Mouse (Mus musculus) embryo, embryonic 11 days (tissue): ENCODE results near the gene Ric1.

Source experiments
- DNase-seq: peaks from one replicate; pipeline ENCODE4 v3.0.0-alpha.2; 2015

Ric1 gene

DNA sequence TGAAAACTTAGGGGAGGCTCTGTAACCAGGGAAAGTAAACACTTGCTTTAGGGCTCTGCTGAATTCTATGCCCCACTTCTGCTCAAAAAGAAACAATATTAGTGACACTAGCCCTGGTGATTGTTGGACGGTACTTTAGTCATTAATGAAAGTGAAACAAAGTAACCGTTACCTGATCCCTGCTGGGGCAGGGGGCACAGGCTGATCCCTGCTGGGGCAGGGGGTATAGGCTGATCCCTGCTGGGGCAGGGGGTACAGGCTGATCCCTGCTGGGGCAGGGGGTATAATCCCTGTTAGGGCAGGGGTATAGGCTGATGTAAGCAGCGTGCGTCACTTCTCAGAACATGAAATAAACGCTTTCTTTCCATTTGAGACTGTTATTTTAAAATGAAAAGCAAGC, 119.4 kb downstream of the Ric1 start:
- DNase-seq, result no peak

DNA sequence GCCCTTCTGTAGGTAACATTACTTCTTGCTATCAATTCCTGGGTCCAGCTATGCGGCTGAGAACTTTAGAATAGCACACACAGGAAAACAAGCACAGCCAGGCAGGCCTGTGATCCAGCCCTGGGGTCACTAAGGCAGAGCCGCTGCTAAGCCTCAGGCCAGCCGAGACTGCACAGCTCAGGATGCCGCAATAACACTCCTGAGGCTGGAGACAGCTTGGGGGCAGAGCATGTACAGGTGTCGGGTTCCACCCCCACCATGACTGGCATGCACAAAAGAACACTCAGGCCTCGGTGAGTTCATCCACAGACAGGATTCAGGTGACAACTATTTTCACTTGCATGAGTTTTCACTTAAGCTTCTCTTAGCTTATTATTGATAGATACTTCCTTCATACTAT, 120.1 kb downstream of the Ric1 start:
- peak; percentile 34 for DNase-seq

DNA sequence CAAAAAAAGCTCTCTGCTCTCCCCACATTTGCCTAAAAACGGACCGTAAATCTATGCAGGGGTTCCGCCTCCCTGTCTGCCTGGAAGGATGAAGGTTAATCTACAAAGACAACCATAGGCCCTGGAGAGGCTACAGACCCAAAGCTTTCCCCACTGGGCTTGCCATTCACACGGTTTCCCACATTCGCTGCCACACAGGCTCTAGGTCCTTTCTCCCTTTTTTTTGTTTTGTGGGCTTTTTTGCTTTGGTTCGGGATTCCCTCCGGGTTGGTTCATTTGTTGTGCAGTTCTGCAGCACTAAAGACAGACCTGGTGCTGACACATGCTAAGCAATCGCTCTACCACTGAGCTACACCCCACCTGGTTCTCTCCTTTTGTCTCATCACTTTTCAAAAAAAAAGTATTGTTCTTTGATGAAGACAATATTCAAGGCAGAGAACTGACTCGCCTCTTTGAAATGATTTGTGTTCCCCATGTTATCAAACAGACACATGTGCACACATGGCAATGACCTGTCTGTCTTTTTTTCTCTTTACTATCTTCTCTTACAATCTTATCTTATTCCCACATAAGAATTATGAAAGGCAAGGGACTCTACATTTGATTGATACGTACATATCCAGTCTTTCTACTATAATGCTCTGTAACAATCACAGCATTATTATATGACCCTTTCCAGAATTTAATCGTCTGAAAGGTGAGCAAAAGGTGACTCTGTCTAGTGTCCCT, 121.3 kb downstream of the Ric1 start:
- DNase-seq, result no peak

DNA sequence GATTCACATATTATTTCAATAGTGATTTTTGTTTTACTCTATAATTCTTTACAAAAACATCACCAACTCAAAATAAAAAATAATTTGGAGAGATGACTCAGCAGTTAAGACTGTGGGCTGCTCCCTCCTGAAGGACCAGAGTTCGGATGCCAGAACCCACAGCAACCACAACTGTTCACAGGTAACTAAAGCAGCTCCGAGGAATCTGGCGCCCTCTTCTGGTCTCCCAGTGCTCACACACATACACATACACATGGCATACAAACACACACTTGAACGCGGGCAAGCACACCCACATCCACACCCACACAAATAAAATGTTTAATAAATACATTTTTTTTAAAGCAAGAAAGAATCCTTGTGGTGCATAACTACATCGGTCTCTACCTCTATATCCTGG, 122.7 kb downstream of the Ric1 start:
- DNase-seq, result no peak

DNA sequence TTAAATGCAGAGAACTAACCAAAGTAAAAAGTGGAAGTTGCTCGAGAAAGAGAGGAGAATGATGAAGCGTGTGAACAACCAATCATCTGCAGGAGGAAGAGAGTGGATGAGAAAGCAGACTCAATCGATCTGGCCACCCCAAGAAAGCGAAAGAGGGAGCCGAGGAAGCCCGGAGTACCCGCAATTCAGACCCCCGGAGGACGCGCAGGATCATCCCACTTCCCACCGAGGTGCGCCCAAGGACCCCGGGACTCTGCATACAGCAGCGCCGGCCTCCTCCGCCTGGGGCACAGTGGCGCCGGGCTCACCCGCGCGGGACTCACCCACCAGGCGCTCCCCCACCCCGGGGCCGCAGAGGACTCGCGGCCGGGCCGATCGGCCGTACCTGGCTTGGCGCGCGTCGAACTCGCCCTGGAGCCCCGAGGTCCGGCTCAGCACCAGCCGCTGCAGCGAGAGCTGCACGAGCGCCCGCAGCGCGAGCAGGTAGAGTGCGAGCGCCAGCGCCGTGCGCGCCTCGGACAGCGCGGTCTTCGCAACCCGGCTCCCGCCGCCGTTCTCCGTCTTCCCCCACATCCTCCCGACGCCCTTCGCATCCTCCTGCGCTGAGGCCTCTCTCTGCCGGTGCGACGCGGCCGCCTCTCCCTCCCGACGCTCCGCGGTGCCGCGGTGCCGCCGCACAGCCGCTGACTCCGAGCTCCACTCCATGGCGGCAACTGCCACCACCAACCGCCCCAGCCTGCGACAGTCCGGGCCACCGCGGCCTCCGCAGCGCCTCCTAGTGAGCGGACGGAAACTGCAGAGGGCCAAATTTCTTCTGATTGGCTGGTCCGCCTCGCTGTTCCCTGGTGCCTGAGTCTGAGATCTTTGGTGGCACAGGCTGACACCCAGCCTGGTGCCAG, 125.8 kb downstream of the Ric1 start, which contains the start of gene Ermp1:
Gene Ermp1 (minus strand): TSS at position 765 of the 899 bp plus-strand sequence.
- DNase-seq, result peak; percentile 91

- no peak for DNase-seq
Measured at GRCm38 (mm10) chr19:29648550-29648914, 126.5 kb downstream of the Ric1 start.

GRCm38 (mm10) chr19:29649683-29650082, 127.6 kb downstream of the Ric1 start:
- no peak for DNase-seq

- no peak for DNase-seq
Measured at GRCm38 (mm10) chr19:29653768-29654265, 131.7 kb downstream of the Ric1 start.

DNA sequence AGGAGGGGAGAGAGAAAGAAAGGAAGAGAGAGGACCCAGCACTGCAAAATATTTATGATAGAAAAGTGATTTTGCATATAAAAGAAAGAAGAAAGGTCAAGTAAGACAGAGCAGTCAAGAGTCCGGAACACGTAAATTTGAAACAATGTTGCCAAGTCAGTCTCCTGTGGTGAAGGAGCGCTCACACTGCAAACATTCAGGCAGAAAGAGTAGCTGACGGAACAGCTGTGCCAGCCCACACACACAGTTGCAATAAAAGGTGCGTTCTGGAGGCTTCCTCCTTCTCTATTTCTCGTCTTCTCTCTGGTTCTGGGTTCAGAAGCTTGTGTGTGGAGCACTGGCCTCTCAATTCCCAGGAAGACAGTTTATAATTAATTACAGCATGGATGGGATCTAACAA, 133.1 kb downstream of the Ric1 start:
- DNase-seq, result no peak

GRCm38 (mm10) chr19:29656029-29656428, 133.9 kb downstream of the Ric1 start:
- DNase-seq, result no peak
